ENCODE assay signal across 30 mouse cellular contexts in the genomic region with DNA sequence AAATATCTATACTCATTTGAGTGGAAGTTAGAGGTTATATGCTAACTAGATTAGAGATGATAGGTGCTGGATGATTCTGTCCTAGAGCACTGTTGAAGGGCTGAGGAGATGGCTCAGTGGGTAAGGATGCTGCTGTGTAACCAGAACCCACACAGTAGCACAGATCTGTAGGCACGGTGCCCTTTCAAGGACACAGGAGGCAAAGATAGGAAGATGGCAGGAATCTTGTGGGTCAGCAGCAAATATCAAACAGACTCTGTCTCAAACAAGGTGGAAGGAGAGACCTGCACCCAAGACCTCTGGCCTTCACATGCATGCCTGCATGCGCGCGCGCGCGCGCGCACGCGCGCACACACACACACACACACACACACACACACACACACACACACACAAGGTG.
"Had no signal": no experiment of that assay in that cellular context is flagged by ENCODE, and none has a peak within 500 bp of the region (broad histone marks: within the 10 kb centered on the region; RNA-seq: fewer than 3 reads in every experiment).

No protein-coding gene starts in this region.

- H3K9me3 ChIP-seq: limb, embryonic 10.5 days; limb, embryonic 12.5 days; limb, embryonic 13.5 days; limb, embryonic 15.5 days; liver, embryonic 12.5 days; liver, embryonic 13.5 days; liver, embryonic 15.5 days; lung, embryonic 15.5 days; megakaryocyte, embryonic 14.5 days; midbrain, embryonic 10.5 days; midbrain, embryonic 12.5 days; midbrain, embryonic 15.5 days; neural tube, embryonic 12.5 days; neural tube, embryonic 13.5 days had no signal

- H3K36me3 ChIP-seq: limb, embryonic 10.5 days; limb, embryonic 12.5 days; limb, embryonic 13.5 days; limb, embryonic 15.5 days; liver, embryonic 12.5 days; liver, embryonic 13.5 days; liver, embryonic 15.5 days; lung, embryonic 15.5 days; midbrain, embryonic 10.5 days; midbrain, embryonic 12.5 days; midbrain, embryonic 15.5 days; neural tube, embryonic 12.5 days; neural tube, embryonic 13.5 days had no signal

- H3K4me3 ChIP-seq: limb, embryonic 10.5 days; limb, embryonic 12.5 days; limb, embryonic 13.5 days; limb, embryonic 15.5 days; liver, embryonic 12.5 days; liver, embryonic 13.5 days; liver, embryonic 15.5 days; lung, embryonic 15.5 days; megakaryocyte, embryonic 14.5 days; midbrain, embryonic 10.5 days; midbrain, embryonic 12.5 days; midbrain, embryonic 15.5 days; myocyte; neural tube, embryonic 12.5 days; neural tube, embryonic 13.5 days had no signal

- H3K27ac ChIP-seq: limb, embryonic 10.5 days; limb, embryonic 12.5 days; limb, embryonic 13.5 days; limb, embryonic 15.5 days; liver, embryonic 12.5 days; liver, embryonic 13.5 days; liver, embryonic 14.5 days; liver, embryonic 15.5 days; lung, embryonic 15.5 days; macrophage; midbrain, embryonic 10.5 days; midbrain, embryonic 12.5 days; midbrain, embryonic 15.5 days; neural tube, embryonic 12.5 days; neural tube, embryonic 13.5 days had no signal

- H3K9ac ChIP-seq: limb, embryonic 12.5 days; limb, embryonic 13.5 days; limb, embryonic 15.5 days; liver, embryonic 12.5 days; liver, embryonic 13.5 days; liver, embryonic 14.5 days; liver, embryonic 15.5 days; liver, postnatal 0 days; lung, embryonic 14.5 days; lung, embryonic 15.5 days; midbrain, embryonic 12.5 days; midbrain, embryonic 15.5 days; neural tube, embryonic 12.5 days; neural tube, embryonic 13.5 days had no signal

- DNase-seq: left cerebral cortex, postnatal 4 days; liver; liver, embryonic 13.5 days; liver, postnatal 0 days; lung, adult 18-20 months; lung, adult 2 months; lung, postnatal 14 days; lung, postnatal 4 days; midbrain, embryonic 14.5 days had no signal

- H3K27me3 ChIP-seq: limb, embryonic 12.5 days; limb, embryonic 13.5 days; limb, embryonic 15.5 days; liver, embryonic 12.5 days; liver, embryonic 13.5 days; liver, embryonic 15.5 days; lung, embryonic 15.5 days; megakaryocyte, embryonic 14.5 days; midbrain, embryonic 12.5 days; midbrain, embryonic 15.5 days; neural tube, embryonic 12.5 days; neural tube, embryonic 13.5 days had no signal

- ATAC-seq: liver, embryonic 12.5 days; liver, postnatal 0 days; lung, postnatal 0 days; midbrain, embryonic 15.5 days; midbrain, embryonic 16.5 days had no signal

- H3K4me1 ChIP-seq: liver, embryonic 12.5 days; liver, embryonic 15.5 days; lung, embryonic 15.5 days; megakaryocyte, embryonic 14.5 days; midbrain, embryonic 10.5 days; midbrain, embryonic 12.5 days; midbrain, embryonic 15.5 days; neural tube, embryonic 12.5 days had no signal

- H3K4me2 ChIP-seq: limb, embryonic 12.5 days; limb, embryonic 13.5 days; limb, embryonic 15.5 days; liver, embryonic 11.5 days; liver, embryonic 12.5 days; liver, embryonic 13.5 days; liver, embryonic 15.5 days; lung, embryonic 14.5 days; lung, embryonic 15.5 days; midbrain, embryonic 11.5 days; midbrain, embryonic 12.5 days; midbrain, embryonic 15.5 days; neural tube, embryonic 12.5 days; neural tube, embryonic 13.5 days had no signal
